Mouse (Mus musculus) retina, embryonic 14.5 days (tissue): ENCODE data around the gene Naaladl2.

Source experiments
- DNase-seq: peaks from one replicate; pipeline ENCODE4 v3.0.0-alpha.2; 2015; ENCODE audit warnings: low spot score

Naaladl2 gene

DNA sequence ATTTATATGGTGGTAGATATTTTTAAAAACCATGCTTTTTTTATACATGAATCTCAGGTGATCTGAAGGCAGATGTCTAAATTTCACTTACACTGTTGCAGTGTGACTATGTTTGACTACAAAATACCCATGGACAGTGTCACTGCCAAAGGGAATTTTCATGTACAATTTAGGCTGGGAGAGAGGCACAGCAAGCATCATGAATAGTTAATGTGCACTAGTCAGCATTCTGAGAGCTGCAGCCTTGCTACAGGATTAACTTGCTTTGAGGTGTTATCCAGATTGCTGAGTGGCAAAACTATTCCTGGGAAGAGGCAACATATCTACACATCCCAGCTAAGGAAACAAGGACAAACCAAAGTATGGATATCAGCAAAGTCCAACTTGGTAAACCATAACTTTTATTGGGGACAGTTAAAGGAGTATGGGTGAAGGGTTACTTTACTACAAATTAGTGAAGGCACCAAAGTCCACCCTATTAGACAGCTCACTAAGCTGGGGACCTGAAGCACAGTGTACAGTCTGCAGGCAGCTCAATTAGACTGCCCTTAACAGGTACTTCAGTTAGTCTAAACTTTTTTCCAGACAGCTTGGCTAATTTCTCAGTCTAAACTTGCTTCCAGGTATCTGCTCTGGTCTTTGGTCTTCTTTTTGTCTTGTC lies 1181.0 kb downstream of the Naaladl2 start:
- DNase-seq, result no peak

- no peak for DNase-seq
Measured at GRCm38 (mm10) chr3:23946182-23946581, 1197.9 kb downstream of the Naaladl2 start.

- peak; percentile 19 for DNase-seq
Measured at GRCm38 (mm10) chr3:23937299-23937698, 1206.8 kb downstream of the Naaladl2 start.

DNA sequence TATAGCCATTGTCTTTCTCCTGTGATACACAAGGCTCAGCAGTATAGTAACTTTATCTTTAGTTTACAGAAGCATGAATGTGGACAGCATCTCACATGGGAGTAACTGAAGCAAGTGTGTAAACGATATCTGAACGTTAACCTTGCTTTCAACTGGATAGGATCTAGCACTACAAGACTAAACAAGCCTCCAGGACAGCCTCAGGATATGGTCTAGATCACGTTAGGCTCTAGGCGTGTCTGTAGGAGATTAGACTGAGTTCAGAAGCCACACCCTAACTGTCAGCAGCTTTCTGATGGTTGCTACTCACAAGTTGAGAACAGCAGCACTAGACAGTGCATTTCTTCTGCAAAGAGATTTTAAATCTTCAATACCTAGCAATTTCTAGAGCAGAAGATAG lies 1216.0 kb downstream of the Naaladl2 start:
- DNase-seq, result no peak

- DNase-seq, result no peak
Measured at GRCm38 (mm10) chr3:23907682-23908081, 1236.4 kb downstream of the Naaladl2 start.

DNA sequence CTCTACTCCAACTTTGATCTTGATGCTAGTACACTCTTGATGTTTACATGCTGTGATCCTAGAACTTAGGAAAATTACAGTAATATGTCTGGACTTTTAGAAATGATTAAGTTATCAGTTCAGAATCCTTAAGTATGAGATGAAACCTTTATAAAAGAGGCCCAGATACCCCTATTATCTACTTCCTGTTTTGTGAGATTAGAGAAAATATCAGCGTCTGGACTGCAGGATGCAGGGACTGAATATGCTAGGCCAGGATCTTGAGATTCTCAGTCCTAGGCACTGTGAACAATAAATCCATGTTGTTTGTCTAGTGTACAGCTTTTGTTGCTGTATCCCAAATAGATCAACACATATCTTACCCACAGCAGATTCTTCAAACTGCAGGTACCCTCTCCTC lies 1278.4 kb downstream of the Naaladl2 start:
- DNase-seq, result no peak

GRCm38 (mm10) chr3:23857275-23857674 lies 1286.8 kb downstream of the Naaladl2 start:
- no peak for DNase-seq

DNA sequence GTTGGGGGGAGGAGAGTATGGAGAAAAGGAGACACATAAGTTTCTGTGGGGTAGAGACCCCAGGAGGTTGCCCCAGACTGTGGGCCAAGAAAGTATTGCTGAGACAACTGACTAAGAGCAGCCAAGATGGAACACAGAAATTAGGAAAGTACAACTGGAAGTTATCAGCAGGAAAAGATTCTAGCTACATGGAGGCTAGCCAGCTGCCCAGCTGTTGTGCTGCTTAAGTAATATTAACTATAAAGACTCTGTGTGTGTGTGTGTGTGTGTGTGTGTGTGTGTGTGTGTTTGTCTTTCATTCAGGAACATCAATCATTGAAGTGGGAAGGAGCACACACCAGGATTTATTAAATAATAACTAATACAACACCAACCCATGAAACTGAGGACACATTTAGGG lies 1326.5 kb downstream of the Naaladl2 start:
- DNase-seq, result no peak

GRCm38 (mm10) chr3:23758746-23759145 lies 1385.3 kb downstream of the Naaladl2 start:
- no peak for DNase-seq
